Mouse (Mus musculus) bone marrow, adult 2 months (tissue): Measurements from ENCODE around the gene Actn1.

ENCODE experiments used
- CTCF ChIP-seq: fragments of 200-500 bp; IDR thresholded peaks from 2 replicates; pipeline ENCODE4 v1.5.1; 2011; ENCODE audit warnings: low read length, control low read depth; ENCODE audit not compliant: control insufficient read depth, insufficient read depth
- POLR2A ChIP-seq: fragments of 200-500 bp; IDR thresholded peaks from 2 replicates; pipeline ENCODE4 v1.6.1; 2011; ENCODE audit warnings: low read depth, mild to moderate bottlenecking, control low read depth, low read length, borderline replicate concordance; ENCODE audit not compliant: control insufficient read depth

GRCm38 (mm10) chr12:80137744-80138143, 122.4 kb downstream of the Actn1 start:
- TF ChIP-seq CTCF, result no peak
- TF ChIP-seq POLR2A, result no peak
